9 mouse cellular contexts compared by ENCODE assay signal in the genomic region with DNA sequence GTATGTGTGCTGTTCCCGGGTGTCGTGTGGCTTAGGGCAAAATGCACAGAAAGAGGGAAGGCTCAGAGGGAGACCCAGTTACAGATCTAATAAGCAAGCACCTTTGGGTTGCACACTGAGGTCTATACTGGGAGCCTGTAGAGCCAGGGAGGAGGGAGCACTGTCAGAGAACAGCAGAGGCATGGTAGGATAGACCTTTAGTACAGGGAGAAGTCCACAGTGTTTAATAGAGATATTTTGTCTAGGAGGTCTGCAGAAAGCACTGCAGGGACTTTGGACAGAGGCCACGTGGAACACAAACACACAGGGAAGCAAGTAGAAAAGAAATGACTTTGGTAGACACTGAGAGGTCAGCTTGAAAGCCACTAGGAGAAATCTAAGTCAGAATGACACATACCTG. TPM values are rescaled to one million over a fixed set of nuclear protein-coding genes. Genes with fewer than 3 reads are reported as not detected.
DNase-seq lines count a peak whose midpoint lies in the region; ATAC-seq lines count a peak whose summit lies in the region.
"Had no signal": no experiment of that assay in that cellular context is flagged by ENCODE, and none has a peak within 500 bp of the region (broad histone marks: within the 10 kb centered on the region; RNA-seq: fewer than 3 reads in every experiment).

No protein-coding gene starts in this region.

- no peak for DNase-seq in embryonic facial prominence, embryonic 10.5 days (ENCODE audit: low spot score)
- no peak for DNase-seq in liver, embryonic 13.5 days
- no peak for DNase-seq in layer of hippocampus, postnatal 25 days (ENCODE audit: extremely low spot score in 1 of 2, low spot score in 1 of 2)
- no peak for DNase-seq in right cerebral cortex, postnatal 36 days (ENCODE audit: low spot score in 2 of 2)
- DNase-seq in gastrocnemius, adult 18-20 months (ENCODE audit: low spot score) = no peak
- DNase-seq: cerebellum, adult 9-10 months had no signal

- H3K4me1 ChIP-seq in forebrain, embryonic 12.5 days = peaks cover 22% of the 10 kb centered on the region
- H3K4me1 ChIP-seq in forebrain, embryonic 15.5 days = peaks cover 9% of the 10 kb centered on the region
- H3K4me1 ChIP-seq in embryonic facial prominence, embryonic 10.5 days = peaks cover 30% of the 10 kb centered on the region
- H3K4me1 ChIP-seq in intestine, embryonic 16.5 days (ENCODE audit: control insufficient read depth, insufficient read depth, low read length) = peaks cover 20% of the 10 kb centered on the region
- H3K4me1 ChIP-seq in liver, embryonic 13.5 days (replicated peaks) = peaks cover 24% of the 10 kb centered on the region

- no peak overlapping the region for H3K9ac ChIP-seq in forebrain, embryonic 12.5 days
- H3K9ac ChIP-seq in forebrain, embryonic 15.5 days (replicated peaks) = no peak overlapping the region
- peak overlapping the region; percentile 60 for H3K9ac ChIP-seq in intestine, embryonic 16.5 days (ENCODE audit: low read depth, low read length)
- H3K9ac ChIP-seq in liver, embryonic 13.5 days = no peak overlapping the region

- 0 out of 2 replicates have a peak overlapping the region, but pooled peaks have one; percentile 60 for H3K4me2 ChIP-seq in forebrain, embryonic 12.5 days
- H3K4me2 ChIP-seq in forebrain, embryonic 15.5 days (replicated peaks) = no peak overlapping the region
- H3K4me2 ChIP-seq in intestine, embryonic 16.5 days (ENCODE audit: low read depth, low read length) = peak overlapping the region; percentile 85
- H3K4me2 ChIP-seq in liver, embryonic 13.5 days = peak overlapping the region; percentile 67; the same call in 1 of the 2 replicates

- WGBS in forebrain, embryonic 12.5 days = 28% methylated on average over 3 of the region's 3 CpGs
- 25% methylated on average over 3 of the region's 3 CpGs for WGBS in forebrain, embryonic 15.5 days
- WGBS in embryonic facial prominence, embryonic 10.5 days = 19% methylated on average over 3 of the region's 3 CpGs
- 11% methylated on average over 3 of the region's 3 CpGs for whole genome bisulfite sequencing in intestine, embryonic 16.5 days
- 31% methylated on average over 3 of the region's 3 CpGs for WGBS in liver, embryonic 13.5 days (ENCODE audit: insufficient replicate concordance)

- no peaks in the 10 kb centered on the region for H3K36me3 ChIP-seq in forebrain, embryonic 12.5 days (replicated peaks)
- no peaks in the 10 kb centered on the region for H3K36me3 ChIP-seq in forebrain, embryonic 15.5 days
- H3K36me3 ChIP-seq in embryonic facial prominence, embryonic 10.5 days (replicated peaks) = no peaks in the 10 kb centered on the region
- no peaks in the 10 kb centered on the region for H3K36me3 ChIP-seq in intestine, embryonic 16.5 days (ENCODE audit: control insufficient read depth, insufficient read depth, low read length)
- no peaks in the 10 kb centered on the region for H3K36me3 ChIP-seq in liver, embryonic 13.5 days

- H3K27ac ChIP-seq in forebrain, embryonic 12.5 days = 0 out of 2 replicates have a peak overlapping the region, but pooled peaks have one; percentile 8
- no peak overlapping the region for H3K27ac ChIP-seq in forebrain, embryonic 15.5 days (replicated peaks)
- peak overlapping the region; percentile 86 for H3K27ac ChIP-seq in embryonic facial prominence, embryonic 10.5 days (replicated peaks)
- H3K27ac ChIP-seq in intestine, embryonic 16.5 days (ENCODE audit: low read length) = peak overlapping the region; percentile 91
- no peak overlapping the region for H3K27ac ChIP-seq in liver, embryonic 13.5 days

- no peaks in the 10 kb centered on the region for H3K27me3 ChIP-seq in forebrain, embryonic 12.5 days
- H3K27me3 ChIP-seq in forebrain, embryonic 15.5 days = no peaks in the 10 kb centered on the region
- H3K27me3 ChIP-seq in embryonic facial prominence, embryonic 10.5 days (replicated peaks; ENCODE audit: low read depth, poor library complexity, severe bottlenecking) = no peaks in the 10 kb centered on the region
- H3K27me3 ChIP-seq in intestine, embryonic 16.5 days (replicated peaks; ENCODE audit: control insufficient read depth, insufficient read depth, low read length) = no peaks in the 10 kb centered on the region
- no peaks in the 10 kb centered on the region for H3K27me3 ChIP-seq in liver, embryonic 13.5 days

- H3K4me3 ChIP-seq in forebrain, embryonic 12.5 days (replicated peaks) = no peak overlapping the region
- no peak overlapping the region for H3K4me3 ChIP-seq in forebrain, embryonic 15.5 days
- peak overlapping the region; percentile 66 for H3K4me3 ChIP-seq in embryonic facial prominence, embryonic 10.5 days
- H3K4me3 ChIP-seq in intestine, embryonic 16.5 days (ENCODE audit: low read length) = peak overlapping the region; percentile 75
- no peak overlapping the region for H3K4me3 ChIP-seq in liver, embryonic 13.5 days (replicated peaks)

- ATAC-seq in forebrain, embryonic 12.5 days (ENCODE audit: low FRiP score) = no peak
- ATAC-seq in forebrain, embryonic 15.5 days (replicated peaks) = no peak
- ATAC-seq in intestine, embryonic 16.5 days = peak; percentile 39
- peak; percentile 16; the same call in 1 of the 2 replicates for ATAC-seq in liver, embryonic 13.5 days (ENCODE audit: low read depth)

- no peaks in the 10 kb centered on the region for H3K9me3 ChIP-seq in forebrain, embryonic 12.5 days
- no peaks in the 10 kb centered on the region for H3K9me3 ChIP-seq in forebrain, embryonic 15.5 days
- no peaks in the 10 kb centered on the region for H3K9me3 ChIP-seq in embryonic facial prominence, embryonic 10.5 days
- no peaks in the 10 kb centered on the region for H3K9me3 ChIP-seq in intestine, embryonic 16.5 days (ENCODE audit: control insufficient read depth, low read length)
- no peaks in the 10 kb centered on the region for H3K9me3 ChIP-seq in liver, embryonic 13.5 days (replicated peaks)

RNA-seq across cellular contexts. Expression of gene Cdc42ep5, which starts 0.6 kb away (rescaled TPM):
- polyA plus RNA-seq in forebrain, embryonic 12.5 days (2016; fragmentation: Nextera tagmentation; extraction: Ambion mirVana) = 11.3 and 14.0 TPM in 2 replicates
- 4.1 and 6.0 TPM in 2 replicates for polyA plus RNA-seq in forebrain, embryonic 15.5 days (2015; fragmentation: Nextera tagmentation; extraction: Ambion mirVana)
- polyA plus RNA-seq in embryonic facial prominence, embryonic 10.5 days (2016; fragmentation: Nextera tagmentation; extraction: Ambion mirVana) = 32.7 and 34.9 TPM in 2 replicates
- 83.5 and 84.5 TPM in 2 replicates for polyA plus RNA-seq in intestine, embryonic 16.5 days (2015; fragmentation: Nextera tagmentation; extraction: Ambion mirVana)
- polyA plus RNA-seq in liver, embryonic 13.5 days (2015; fragmentation: Nextera tagmentation; extraction: Ambion mirVana) = 8.0 and 8.5 TPM in 2 replicates
- total RNA-seq in layer of hippocampus, postnatal 25 days (2021) = 1 to 10 TPM in 1 of 2 experiments, under 1 TPM in 1; 0.75 to 1.4 TPM
- 1 to 10 TPM; 1.5 to 1.7 TPM for total RNA-seq in gastrocnemius, adult 18-20 months (2021)

RNA-seq across cellular contexts. Expression of gene Leng9, which starts 15.1 kb away (rescaled TPM):
- polyA plus RNA-seq in forebrain, embryonic 12.5 days (2016; fragmentation: Nextera tagmentation; extraction: Ambion mirVana) = 3.0 TPM in 2 replicates
- 4.8 and 5.7 TPM in 2 replicates for polyA plus RNA-seq in forebrain, embryonic 15.5 days (2015; fragmentation: Nextera tagmentation; extraction: Ambion mirVana)
- 1.4 and 1.7 TPM in 2 replicates for polyA plus RNA-seq in embryonic facial prominence, embryonic 10.5 days (2016; fragmentation: Nextera tagmentation; extraction: Ambion mirVana)
- polyA plus RNA-seq in intestine, embryonic 16.5 days (2015; fragmentation: Nextera tagmentation; extraction: Ambion mirVana) = 6.8 and 7.1 TPM in 2 replicates
- 0.83 and 0.88 TPM in 2 replicates for polyA plus RNA-seq in liver, embryonic 13.5 days (2015; fragmentation: Nextera tagmentation; extraction: Ambion mirVana)
- total RNA-seq in layer of hippocampus, postnatal 25 days (2021) = 1 to 10 TPM; 5.3 to 6.0 TPM
- 1 to 10 TPM; 1.8 to 2.2 TPM for total RNA-seq in gastrocnemius, adult 18-20 months (2021)

RNA-seq across cellular contexts. Expression of gene Leng8, which starts 28.4 kb away (rescaled TPM):
- 104 and 115 TPM in 2 replicates for polyA plus RNA-seq in forebrain, embryonic 12.5 days (2016; fragmentation: Nextera tagmentation; extraction: Ambion mirVana)
- polyA plus RNA-seq in forebrain, embryonic 15.5 days (2015; fragmentation: Nextera tagmentation; extraction: Ambion mirVana) = 78.8 and 85.9 TPM in 2 replicates
- polyA plus RNA-seq in embryonic facial prominence, embryonic 10.5 days (2016; fragmentation: Nextera tagmentation; extraction: Ambion mirVana) = 68.1 and 68.2 TPM in 2 replicates
- 35.5 and 40.3 TPM in 2 replicates for polyA plus RNA-seq in intestine, embryonic 16.5 days (2015; fragmentation: Nextera tagmentation; extraction: Ambion mirVana)
- polyA plus RNA-seq in liver, embryonic 13.5 days (2015; fragmentation: Nextera tagmentation; extraction: Ambion mirVana) = 16.3 and 22.9 TPM in 2 replicates
- 100 to 1,000 TPM; 109 to 181 TPM for total RNA-seq in layer of hippocampus, postnatal 25 days (2021)
- total RNA-seq in gastrocnemius, adult 18-20 months (2021) = 10 to 100 TPM; 27.2 to 33.0 TPM

RNA-seq across cellular contexts. Expression of gene Ttyh1, which starts 46.1 kb away (rescaled TPM):
- polyA plus RNA-seq in forebrain, embryonic 12.5 days (2016; fragmentation: Nextera tagmentation; extraction: Ambion mirVana) = 131 and 143 TPM in 2 replicates
- polyA plus RNA-seq in forebrain, embryonic 15.5 days (2015; fragmentation: Nextera tagmentation; extraction: Ambion mirVana) = 105 and 106 TPM in 2 replicates
- 10.5 and 10.9 TPM in 2 replicates for polyA plus RNA-seq in embryonic facial prominence, embryonic 10.5 days (2016; fragmentation: Nextera tagmentation; extraction: Ambion mirVana)
- polyA plus RNA-seq in intestine, embryonic 16.5 days (2015; fragmentation: Nextera tagmentation; extraction: Ambion mirVana) = 5.2 and 6.5 TPM in 2 replicates
- 0.36 and 0.52 TPM in 2 replicates for polyA plus RNA-seq in liver, embryonic 13.5 days (2015; fragmentation: Nextera tagmentation; extraction: Ambion mirVana)
- 100 to 1,000 TPM; 625 to 681 TPM for total RNA-seq in layer of hippocampus, postnatal 25 days (2021)
- total RNA-seq in gastrocnemius, adult 18-20 months (2021) = 1 to 10 TPM in 1 of 2 experiments, under 1 TPM in 1; 0.81 to 1.6 TPM

Comparison
In these comparisons a context has a peak if more than half of its experiments do, and no peak if none do; other contexts are left out.
1. H3K27ac ChIP-seq: peak in forebrain, embryonic 12.5 days (single experiment), embryonic facial prominence, embryonic 10.5 days (single experiment) and intestine, embryonic 16.5 days (single experiment); none in forebrain, embryonic 15.5 days (single experiment) and liver, embryonic 13.5 days (single experiment).
2. ATAC-seq: peak in intestine, embryonic 16.5 days (single experiment) and liver, embryonic 13.5 days (single experiment); none in forebrain, embryonic 12.5 days (single experiment) and forebrain, embryonic 15.5 days (single experiment).
3. H3K4me3 ChIP-seq: peak in embryonic facial prominence, embryonic 10.5 days (single experiment) and intestine, embryonic 16.5 days (single experiment); none in forebrain, embryonic 12.5 days (single experiment), forebrain, embryonic 15.5 days (single experiment) and liver, embryonic 13.5 days (single experiment).